Mouse (Mus musculus): ENCODE measurements around the gene Olfr1270. TPM values are rescaled to one million over a fixed set of nuclear protein-coding genes. Genes with fewer than 3 reads are reported as not detected.
A peak's percentile ranks its signal among the peaks of the same experiment; 100 is the strongest.
"Not testable (repeated sequence)": the region's sequence is repeated elsewhere in the genome, so short reads cannot be mapped to it uniquely, and the experiment has no call there.

The Olfr1270 gene
- total RNA-seq (2014; fragmentation: Nextera tagmentation) (not detected in 2 replicates), total RNA-seq (2017) (0.12 and 0.27 TPM in 2 replicates), polyA plus RNA-seq (2012) (not detected in 2 replicates)

DNA sequence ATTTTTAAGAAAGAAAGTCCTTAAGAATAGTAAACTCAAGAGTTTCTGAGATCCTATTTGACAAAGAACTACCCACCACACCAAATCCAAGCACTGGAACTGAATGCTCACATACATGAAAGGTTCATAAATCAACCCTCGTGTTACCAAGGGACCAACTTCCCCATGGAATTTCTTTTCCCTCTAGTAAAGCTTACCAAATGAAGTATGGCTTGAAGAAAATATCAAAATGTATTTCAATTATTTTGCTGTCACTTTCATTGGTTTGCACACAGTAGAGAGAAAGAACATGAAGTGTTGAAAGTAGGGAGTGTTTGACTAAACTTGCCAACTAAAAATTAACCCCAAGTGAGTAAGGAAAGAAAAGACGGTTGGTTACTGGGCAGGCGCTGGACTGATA lies at the start of gene Olfr1270:
TSS of gene Olfr1270 (minus strand) at position 101 of the 400 bp plus-strand sequence.
- Histone ChIP-seq H3K4me3 (ENCODE audit: low read depth, low read length) (no peak within 1 kb of the TSS), H3K4me1 (ENCODE audit: insufficient read depth, low read depth, low read length) (no peaks in the 10 kb centered on the region), H3K27me3 (ENCODE audit: insufficient read depth, low read length) (no peaks in the 10 kb centered on the region), H3K9me3 (replicated peaks) (peaks cover 19% of the 10 kb centered on the region), H3K36me3 (replicated peaks) (no peaks in the 10 kb centered on the region)
- ATAC-seq (ENCODE audit: extremely low read depth, insufficient number of reproducible peaks, low FRiP score, poor library complexity, severe bottlenecking): no peak
- DNase-seq (ENCODE audit: low spot score): no peak
- no peak for TF ChIP-seq GATA2 (IDR thresholded peaks at IDR 0.05; ENCODE audit: borderline replicate concordance, low read depth, low read length)
- TF ChIP-seq GATA1 (IDR thresholded peaks at IDR 0.05; ENCODE audit: borderline replicate concordance, low read length): no peak
- TF ChIP-seq CTCF (IDR thresholded peaks at IDR 0.05; ENCODE audit: low read depth, low read length): no peak
- no peak for TF ChIP-seq TAL1 (conservative IDR thresholded peaks at IDR 0.05; ENCODE audit: low read depth, low read length)
- TF ChIP-seq POLR2AphosphoS5 (IDR thresholded peaks at IDR 0.05; ENCODE audit: insufficient replicate concordance, low read depth, low read length): no peak

- not testable (repeated sequence) for H3K27me3 ChIP-seq (ENCODE audit: insufficient read depth, low read length); H3K36me3 ChIP-seq (replicated peaks); DNase-seq (ENCODE audit: low spot score); ATAC-seq (ENCODE audit: extremely low read depth, insufficient number of reproducible peaks, low FRiP score, poor library complexity, severe bottlenecking); H3K4me3 ChIP-seq (ENCODE audit: low read depth, low read length); H3K4me1 ChIP-seq (ENCODE audit: insufficient read depth, low read depth, low read length); H3K9me3 ChIP-seq (replicated peaks)
These were observed 46.7 kb upstream of the Olfr1270 start for GRCm38 (mm10) chr2:90199606-90200005.

GRCm38 (mm10) chr2:90195285-90195684 lies 42.4 kb upstream of the Olfr1270 start:
- not testable (repeated sequence) for ATAC-seq (ENCODE audit: extremely low read depth, insufficient number of reproducible peaks, low FRiP score, poor library complexity, severe bottlenecking); H3K4me1 ChIP-seq (ENCODE audit: insufficient read depth, low read depth, low read length)

DNA sequence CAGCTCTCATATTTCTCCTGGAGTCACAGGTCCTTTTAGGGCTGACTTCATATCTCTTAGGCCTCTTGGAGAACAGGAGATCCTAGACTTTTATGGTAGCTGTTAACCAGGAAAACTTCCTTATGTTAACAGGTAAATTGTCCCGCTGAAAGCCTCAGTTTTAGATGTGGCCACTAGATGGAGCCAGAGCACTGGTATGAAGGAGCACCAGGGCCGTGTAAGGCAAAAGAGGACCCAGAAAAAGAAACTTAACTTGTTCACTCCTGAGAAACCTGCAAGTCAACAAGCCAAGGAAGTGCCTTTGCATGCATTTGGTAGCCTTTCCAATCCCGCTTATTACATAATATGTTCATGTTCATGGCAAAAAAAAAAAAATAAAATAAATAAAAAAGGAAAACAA lies 41.9 kb upstream of the Olfr1270 start:
- not testable (repeated sequence) for H3K9me3 ChIP-seq (replicated peaks); H3K4me1 ChIP-seq (ENCODE audit: insufficient read depth, low read depth, low read length); H3K4me3 ChIP-seq (ENCODE audit: low read depth, low read length); H3K27me3 ChIP-seq (ENCODE audit: insufficient read depth, low read length); H3K36me3 ChIP-seq (replicated peaks); DNase-seq (ENCODE audit: low spot score)
- peak; percentile 34; the same call in 1 of the 2 replicates for ATAC-seq (ENCODE audit: extremely low read depth, insufficient number of reproducible peaks, low FRiP score, poor library complexity, severe bottlenecking)

More at GRCm38 (mm10) chr2:90195285-90195684, 42.4 kb upstream of the Olfr1270 start:
- H3K4me3 ChIP-seq (ENCODE audit: low read depth, low read length); H3K27me3 ChIP-seq (ENCODE audit: insufficient read depth, low read length); H3K36me3 ChIP-seq (replicated peaks); H3K9me3 ChIP-seq (replicated peaks); DNase-seq (ENCODE audit: low spot score): not testable (repeated sequence)

- not testable (repeated sequence) for H3K36me3 ChIP-seq (replicated peaks); DNase-seq (ENCODE audit: low spot score); H3K4me3 ChIP-seq (ENCODE audit: low read depth, low read length); H3K27me3 ChIP-seq (ENCODE audit: insufficient read depth, low read length); H3K4me1 ChIP-seq (ENCODE audit: insufficient read depth, low read depth, low read length); ATAC-seq (ENCODE audit: extremely low read depth, insufficient number of reproducible peaks, low FRiP score, poor library complexity, severe bottlenecking); H3K9me3 ChIP-seq (replicated peaks)
These were observed 34.2 kb upstream of the Olfr1270 start for GRCm38 (mm10) chr2:90187082-90187481.

DNA sequence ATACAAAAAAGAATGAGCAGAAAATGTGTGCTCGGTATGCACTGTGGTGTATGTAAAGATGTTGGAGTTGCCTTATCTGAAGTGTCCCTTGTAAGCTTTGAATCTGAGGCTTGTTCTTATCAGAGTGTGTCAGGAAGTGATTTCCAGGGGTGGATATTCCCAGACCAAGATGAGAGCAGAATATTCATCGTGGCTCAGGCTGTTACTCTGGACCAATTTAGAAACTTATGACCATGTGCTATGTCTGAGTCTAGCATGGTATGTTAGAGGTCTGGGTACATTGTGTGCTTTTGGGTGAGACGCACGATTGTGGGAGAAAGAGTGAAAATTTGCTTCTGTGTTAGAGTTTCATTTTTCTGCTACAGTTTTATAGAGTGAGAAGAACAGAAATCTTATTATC lies 33.2 kb upstream of the Olfr1270 start:
- ATAC-seq (ENCODE audit: extremely low read depth, insufficient number of reproducible peaks, low FRiP score, poor library complexity, severe bottlenecking); DNase-seq (ENCODE audit: low spot score); H3K4me3 ChIP-seq (ENCODE audit: low read depth, low read length); H3K27me3 ChIP-seq (ENCODE audit: insufficient read depth, low read length); H3K36me3 ChIP-seq (replicated peaks); H3K4me1 ChIP-seq (ENCODE audit: insufficient read depth, low read depth, low read length); H3K9me3 ChIP-seq (replicated peaks): not testable (repeated sequence)

GRCm38 (mm10) chr2:90153916-90154315 lies 1.0 kb upstream of the Olfr1270 start:
- Histone ChIP-seq H3K27me3 (ENCODE audit: insufficient read depth, low read length) (no peaks in the 10 kb centered on the region), H3K36me3 (replicated peaks) (no peaks in the 10 kb centered on the region), H3K9me3 (replicated peaks) (peaks cover 19% of the 10 kb centered on the region), H3K4me1 (ENCODE audit: insufficient read depth, low read depth, low read length) (no peaks in the 10 kb centered on the region), H3K4me3 (ENCODE audit: low read depth, low read length) (no peak overlapping the region)
- DNase-seq (ENCODE audit: low spot score): no peak
- no peak for ATAC-seq (ENCODE audit: extremely low read depth, insufficient number of reproducible peaks, low FRiP score, poor library complexity, severe bottlenecking)
- TF ChIP-seq GATA2 (IDR thresholded peaks at IDR 0.05; ENCODE audit: borderline replicate concordance, low read depth, low read length) (no peak), GATA1 (IDR thresholded peaks at IDR 0.05; ENCODE audit: borderline replicate concordance, low read length) (no peak), CTCF (IDR thresholded peaks at IDR 0.05; ENCODE audit: low read depth, low read length) (no peak), TAL1 (conservative IDR thresholded peaks at IDR 0.05; ENCODE audit: low read depth, low read length) (no peak), POLR2AphosphoS5 (IDR thresholded peaks at IDR 0.05; ENCODE audit: insufficient replicate concordance, low read depth, low read length) (no peak)

GRCm38 (mm10) chr2:90142196-90142595 lies 10.7 kb downstream of the Olfr1270 start, which contains the start of gene Olfr32:
Olfr32 (minus strand) TSS chr2:90142296.
- 0 out of 2 replicates have a peak, but pooled peaks cover 4% of the 10 kb centered on the region for H3K9me3 ChIP-seq (replicated peaks)
- no peaks in the 10 kb centered on the region for H3K4me1 ChIP-seq (ENCODE audit: insufficient read depth, low read depth, low read length)
- no peak for DNase-seq (ENCODE audit: low spot score)
- H3K27me3 ChIP-seq (ENCODE audit: insufficient read depth, low read length): no peaks in the 10 kb centered on the region
- no peak within 1 kb of the TSS for H3K4me3 ChIP-seq (ENCODE audit: low read depth, low read length)
- no peak for ATAC-seq (ENCODE audit: extremely low read depth, insufficient number of reproducible peaks, low FRiP score, poor library complexity, severe bottlenecking)
- H3K36me3 ChIP-seq (replicated peaks): no peaks in the 10 kb centered on the region
- TF ChIP-seq CTCF (IDR thresholded peaks at IDR 0.05; ENCODE audit: low read depth, low read length) (no peak), TAL1 (conservative IDR thresholded peaks at IDR 0.05; ENCODE audit: low read depth, low read length) (no peak), GATA1 (IDR thresholded peaks at IDR 0.05; ENCODE audit: borderline replicate concordance, low read length) (no peak), POLR2AphosphoS5 (IDR thresholded peaks at IDR 0.05; ENCODE audit: insufficient replicate concordance, low read depth, low read length) (no peak), GATA2 (IDR thresholded peaks at IDR 0.05; ENCODE audit: borderline replicate concordance, low read depth, low read length) (no peak)

Measured in G1E (cell line).